Mouse (Mus musculus) CH12.LX (cell line): ENCODE data around the gene Thtpa. TPM values are rescaled to one million over a fixed set of nuclear protein-coding genes. Genes with fewer than 3 reads are reported as not detected.

Experiments
- DNase-seq: peaks from one replicate; pipeline ENCODE4 v3.0.0-alpha.2; 2013; ENCODE audit errors: extremely low read depth
- H3K27ac ChIP-seq: 2 replicates; pipeline ENCODE4 v1.5.1; 2012; ENCODE audit warnings: low read depth, mild to moderate bottlenecking, control low read depth, moderate library complexity; ENCODE audit not compliant: insufficient read depth
- H3K27me3 ChIP-seq: replicated peaks from 2 replicates; pipeline ENCODE3; 2012; ENCODE audit warnings: inconsistent platforms
- H3K36me3 ChIP-seq, 2 experiments: replicated peaks in 1 of 2; 2 replicates each; pipeline versions ENCODE3 to v1.6.1; 2012; ENCODE audit warnings: inconsistent platforms in 1 of 2, low read length in 1 of 2, mild to moderate bottlenecking in 1 of 2, mixed read lengths in 1 of 2, moderate library complexity in 1 of 2; ENCODE audit not compliant: control insufficient read depth in 1 of 2, insufficient read depth in 1 of 2
- H3K4me1 ChIP-seq, 2 experiments: 2 replicates each; pipeline ENCODE4 v1.6.1; 2012; ENCODE audit warnings: inconsistent platforms in 1 of 2, moderate library complexity in 1 of 2; ENCODE audit not compliant: insufficient read depth in 2 of 2, control insufficient read depth in 1 of 2
- H3K4me2 ChIP-seq: 2 replicates; pipeline ENCODE4 v1.6.1; 2012; ENCODE audit warnings: low read depth, mild to moderate bottlenecking, control low read depth; ENCODE audit not compliant: poor library complexity, insufficient read depth, severe bottlenecking
- H3K4me3 ChIP-seq, 3 experiments: fragments of 150-350 bp in 1 of 3; sonication (generic) in 1 of 3; replicated peaks in 1 of 3; 2 replicates each; pipeline versions ENCODE3 to v1.5.1; 2011 to 2012; ENCODE audit warnings: low read depth in 2 of 3, low read length in 2 of 3, mild to moderate bottlenecking in 2 of 3, moderate library complexity in 2 of 3, control low read depth in 1 of 3, improper control_type of control experiment in 1 of 3, inconsistent platforms in 1 of 3, mixed read lengths in 1 of 3; ENCODE audit not compliant: poor library complexity in 1 of 3
- H3K79me2 ChIP-seq: replicated peaks from 2 replicates; pipeline ENCODE4 v1.6.1; 2012; ENCODE audit warnings: mild to moderate bottlenecking, moderate library complexity; ENCODE audit not compliant: control insufficient read depth, poor library complexity, insufficient read depth, severe bottlenecking; ENCODE audit errors: extremely low read depth
- H3K9ac ChIP-seq: 2 replicates; pipeline ENCODE4 v1.6.1; 2012; ENCODE audit warnings: low read depth, mild to moderate bottlenecking, control low read depth, moderate library complexity; ENCODE audit not compliant: insufficient read depth
- H3K9me3 ChIP-seq: replicated peaks from 2 replicates; pipeline ENCODE3; 2012; ENCODE audit warnings: low read length, inconsistent platforms, mixed read lengths
- CHD2 ChIP-seq: IDR thresholded peaks from 2 replicates; pipeline ENCODE4 v1.6.1; 2011; ENCODE audit warnings: low read length, improper control_type of control experiment
- E2F4 ChIP-seq: IDR thresholded peaks from 2 replicates; pipeline ENCODE4 v1.6.1; 2011; ENCODE audit warnings: low read depth, low read length, improper control_type of control experiment; ENCODE audit not compliant: insufficient replicate concordance
- ELF1 ChIP-seq: IDR thresholded peaks from 2 replicates; pipeline ENCODE4 v1.6.1; 2014; ENCODE audit warnings: low read depth, mild to moderate bottlenecking, inconsistent platforms, low read length, improper control_type of control experiment
- GABPA ChIP-seq: IDR thresholded peaks from 2 replicates; pipeline ENCODE4 v1.6.1; 2012; ENCODE audit warnings: low read depth, low read length, improper control_type of control experiment, inconsistent platforms; ENCODE audit not compliant: insufficient replicate concordance
- HCFC1 ChIP-seq: IDR thresholded peaks from 2 replicates; pipeline ENCODE4 v1.6.1; 2012; ENCODE audit warnings: low read depth, mild to moderate bottlenecking, inconsistent platforms, low read length, improper control_type of control experiment
- JUN ChIP-seq: IDR thresholded peaks from 2 replicates; pipeline ENCODE4 v1.6.1; 2011; ENCODE audit warnings: low read depth, mild to moderate bottlenecking, low read length, improper control_type of control experiment, moderate library complexity; ENCODE audit not compliant: insufficient read depth
- JUND ChIP-seq: conservative IDR thresholded peaks from 2 replicates; pipeline ENCODE4 v1.6.1; 2011; ENCODE audit warnings: low read depth, low read length, improper control_type of control experiment
- MAFK ChIP-seq: IDR thresholded peaks from 2 replicates; pipeline ENCODE4 v1.6.1; 2011; ENCODE audit warnings: low read length, improper control_type of control experiment; ENCODE audit not compliant: insufficient replicate concordance
- MAX ChIP-seq: IDR thresholded peaks from 2 replicates; pipeline ENCODE4 v1.6.1; 2011; ENCODE audit warnings: low read length, improper control_type of control experiment
- MEF2A ChIP-seq: IDR thresholded peaks from 2 replicates; pipeline ENCODE4 v1.6.1; 2014; ENCODE audit warnings: low read depth, mild to moderate bottlenecking, inconsistent platforms, low read length, improper control_type of control experiment, borderline replicate concordance
- MXI1 ChIP-seq: IDR thresholded peaks from 2 replicates; pipeline ENCODE4 v1.6.1; 2011; ENCODE audit warnings: mild to moderate bottlenecking, low read depth, low read length, improper control_type of control experiment
- MYC ChIP-seq: IDR thresholded peaks from 2 replicates; pipeline ENCODE4 v1.6.1; 2011; ENCODE audit warnings: low read depth, mild to moderate bottlenecking, improper control_type of control experiment, low read length
- NRF1 ChIP-seq: IDR thresholded peaks from 2 replicates; pipeline ENCODE4 v1.6.1; 2014; ENCODE audit warnings: low read depth, mild to moderate bottlenecking, inconsistent platforms, low read length, improper control_type of control experiment, moderate library complexity
- PAX5 ChIP-seq: IDR thresholded peaks from 2 replicates; pipeline ENCODE4 v1.6.1; 2012; ENCODE audit warnings: low read length, inconsistent platforms, mixed read lengths
- POLR2AphosphoS2 ChIP-seq: IDR thresholded peaks from 2 replicates; pipeline ENCODE4 v1.6.1; 2011; ENCODE audit warnings: low read depth, low read length, improper control_type of control experiment
- RCOR1 ChIP-seq: conservative IDR thresholded peaks from 2 replicates; pipeline ENCODE4 v1.6.1; 2012; ENCODE audit warnings: low read depth, mild to moderate bottlenecking, inconsistent platforms, low read length, improper control_type of control experiment
- SIN3A ChIP-seq: IDR thresholded peaks from 2 replicates; pipeline ENCODE4 v1.6.1; 2012; ENCODE audit warnings: low read length, improper control_type of control experiment, inconsistent platforms
- TCF12 ChIP-seq: IDR thresholded peaks from 2 replicates; pipeline ENCODE4 v1.6.1; 2014; ENCODE audit warnings: low read depth, mild to moderate bottlenecking, inconsistent platforms, low read length, improper control_type of control experiment
- USF1 ChIP-seq: IDR thresholded peaks from 2 replicates; pipeline ENCODE4 v1.6.1; 2014; ENCODE audit warnings: low read depth, mild to moderate bottlenecking, inconsistent platforms, low read length, improper control_type of control experiment
- USF2 ChIP-seq: conservative IDR thresholded peaks from 2 replicates; pipeline ENCODE4 v1.6.1; 2011; ENCODE audit warnings: low read depth, low read length, improper control_type of control experiment
- ZC3H11A ChIP-seq: IDR thresholded peaks from 2 replicates; pipeline ENCODE4 v1.6.1; 2012; ENCODE audit warnings: low read depth, mild to moderate bottlenecking, inconsistent platforms, low read length, improper control_type of control experiment
- ZNF384 ChIP-seq: IDR thresholded peaks from 2 replicates; pipeline ENCODE4 v1.6.1; 2012; ENCODE audit warnings: low read depth, low read length, improper control_type of control experiment, inconsistent platforms
- dilution Hi-C: fragments of 300-500 bp; cut with MboI; formaldehyde crosslinking; loops from 2 replicates; pipeline ENCODE4 v1.14.3; 2020; ENCODE audit warnings: low sequenced_read_pairs; ENCODE audit not compliant: extremely low pct_unique_long_range_greater_than_20kb, extremely low pct_ligation_motif_present
- in situ Hi-C: fragments of 300-500 bp; cut with MboI; formaldehyde crosslinking; loops from 3 replicates; pipeline ENCODE4 v1.14.3; 2019; ENCODE audit warnings: low sequenced_read_pairs, low pct_ligation_motif_present, low pct_unique_long_range_greater_than_20kb, mixed read lengths
- polyA plus RNA-seq: library from polyadenylated mRNA; unstranded; fragments of >175 nt; gene quantifications from 2 replicates; pipeline ENCODE4 v1.2.1, GENCODE M21; 2012; ENCODE audit warnings: low read depth; ENCODE audit not compliant: insufficient read length
- total RNA-seq, 2 experiments: library from RNA; depleted of rRNA; stranded (reverse); fragments of 300-350 nt in 1 of 2; fragments of >200 nt in 1 of 2; gene quantifications; 2 replicates each; pipeline ENCODE4 v1.2.3; 2012 to 2014

Thtpa gene
- total and polyA plus RNA-seq, 3 experiments = 4.0 to 9.4 (median 6.7) TPM

DNA sequence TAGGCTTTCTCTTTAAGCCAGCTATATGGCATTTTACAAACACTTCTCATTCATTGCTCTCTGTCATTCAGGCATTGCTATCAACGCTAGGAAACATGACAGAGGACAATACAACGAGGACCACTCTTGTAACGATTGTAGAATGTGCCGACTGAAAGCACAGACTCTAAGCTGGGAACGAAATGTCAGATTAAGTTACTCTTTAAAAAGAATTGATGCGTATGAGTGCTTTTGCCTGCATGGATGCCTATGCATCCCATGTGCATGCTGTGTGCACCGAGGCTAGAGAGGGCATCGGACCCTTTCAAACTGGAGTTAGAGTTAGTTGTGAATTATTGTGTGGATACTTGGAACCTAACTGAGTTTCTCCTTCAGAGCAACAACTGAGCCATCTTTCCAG, 41.1 kb downstream of the Thtpa start:
- Histone ChIP-seq H3K4me3 (no peak overlapping the region), H3K4me2 (no peak overlapping the region), H3K27ac (no peak overlapping the region), H3K4me1 (peaks cover 6 to 17% of the 10 kb centered on the region in 2 experiments), H3K27me3 (no peaks in the 10 kb centered on the region), H3K36me3 (no peaks in the 10 kb centered on the region), H3K9me3 (no peaks in the 10 kb centered on the region), H3K9ac (no peak overlapping the region), H3K79me2 (no peaks in the 10 kb centered on the region)
- TF ChIP-seq JUN (no peak), SIN3A (no peak), TCF12 (no peak), MXI1 (no peak), JUND (no peak), MAFK (no peak), E2F4 (no peak), ZNF384 (no peak), PAX5 (no peak), HCFC1 (no peak), MEF2A (no peak), NRF1 (no peak), RCOR1 (no peak), ELF1 (no peak), ZC3H11A (no peak), MYC (no peak), CHD2 (no peak), USF1 (no peak)
- in situ Hi-C loops (no loop called here), dilution Hi-C loops (no loop called here)
- no peak for DNase-seq

DNA sequence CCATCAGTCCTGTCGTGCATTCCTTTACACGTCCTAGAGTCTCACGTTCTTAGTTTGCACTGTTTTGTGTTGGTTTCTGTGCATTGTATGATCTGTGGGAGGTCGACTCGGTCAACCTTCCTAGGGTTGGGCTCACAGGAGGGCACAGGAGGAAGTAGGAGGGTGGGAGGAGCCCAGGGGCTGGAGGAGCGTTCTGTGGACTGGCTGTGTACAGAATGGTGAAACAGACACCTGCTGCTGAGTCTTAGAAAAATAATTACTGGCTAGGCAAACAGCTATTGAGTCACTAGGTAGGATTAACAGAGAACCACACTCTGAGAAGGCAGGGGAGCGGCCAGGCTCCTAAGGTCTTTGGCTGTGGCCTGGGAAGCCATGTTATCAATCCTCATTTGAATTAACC, 44.7 kb downstream of the Thtpa start:
- no peaks in the 10 kb centered on the region for H3K36me3 ChIP-seq
- dilution Hi-C loops = no loop called here
- in situ Hi-C loops = no loop called here
- no peak overlapping the region for H3K9ac ChIP-seq
- no peak overlapping the region for H3K4me2 ChIP-seq
- no peaks in the 10 kb centered on the region for H3K79me2 ChIP-seq
- H3K9me3 ChIP-seq = no peaks in the 10 kb centered on the region
- H3K4me3 ChIP-seq = no peak overlapping the region
- peaks cover 6 to 17% of the 10 kb centered on the region in 2 experiments for H3K4me1 ChIP-seq
- no peak overlapping the region for H3K27ac ChIP-seq
- H3K27me3 ChIP-seq = no peaks in the 10 kb centered on the region
- DNase-seq = no peak
- TF ChIP-seq USF2 = no peak
- no peak for TF ChIP-seq MAFK
- no peak for TF ChIP-seq POLR2AphosphoS2
- no peak for TF ChIP-seq SIN3A
- no peak for TF ChIP-seq GABPA
- TF ChIP-seq MAX = no peak
